Mouse (Mus musculus) cortical plate, adult 2 months (tissue): ENCODE results near the gene St8sia1.

ENCODE experiments used
- CTCF ChIP-seq: fragments of 200-500 bp; IDR thresholded peaks from 2 replicates; pipeline ENCODE4 v1.5.1; 2011; ENCODE audit warnings: mild to moderate bottlenecking, control low read depth, low read length; ENCODE audit not compliant: insufficient read depth; ENCODE audit errors: extremely low read depth
- POLR2A ChIP-seq: fragments of 200-500 bp; IDR thresholded peaks from 2 replicates; pipeline ENCODE4 v1.6.1; 2011; ENCODE audit warnings: mild to moderate bottlenecking, low read length, control low read depth; ENCODE audit not compliant: insufficient read depth; ENCODE audit errors: extremely low read depth

DNA sequence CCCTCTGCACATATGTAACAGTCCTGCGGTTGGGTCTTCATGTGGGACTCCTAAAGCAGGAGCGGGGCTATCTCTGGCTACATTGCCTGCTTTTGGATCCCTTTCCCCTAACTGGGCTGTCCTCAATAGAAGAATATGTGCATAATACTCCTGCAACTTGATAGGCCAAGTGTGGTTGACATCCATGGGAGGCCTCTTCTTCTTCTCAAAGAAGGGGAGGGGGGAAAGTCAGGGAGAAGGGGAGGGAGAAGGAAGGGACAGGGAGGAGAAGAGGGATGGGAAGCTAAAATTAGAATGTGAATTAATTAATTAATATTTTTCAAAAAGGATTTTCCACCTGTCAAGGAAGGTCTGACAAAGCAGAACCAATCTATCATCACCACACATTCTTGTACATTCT lies 97.2 kb downstream of the St8sia1 start:
- TF ChIP-seq POLR2A (no peak), CTCF (no peak)
